Mouse (Mus musculus) MEL (cell line): ENCODE results near the gene Dync1li2.

Experiments
- CTCF ChIP-seq, 3 experiments: IDR thresholded peaks in 2 of 3; conservative IDR thresholded peaks in 1 of 3; 2 replicates each; pipeline ENCODE4 v1.5.1; 2011 to 2012; ENCODE audit warnings: low read length in 3 of 3, low read depth in 2 of 3, mild to moderate bottlenecking in 2 of 3, improper control_type of control experiment in 1 of 3, inconsistent platforms in 1 of 3, mixed read lengths in 1 of 3, moderate library complexity in 1 of 3; ENCODE audit not compliant: control insufficient read depth in 1 of 3, insufficient read depth in 1 of 3, poor library complexity in 1 of 3, severe bottlenecking in 1 of 3
- E2F4 ChIP-seq: IDR thresholded peaks from 2 replicates; pipeline ENCODE4 v1.6.1; 2011; ENCODE audit warnings: low read depth, low read length, improper control_type of control experiment, borderline replicate concordance
- MAX ChIP-seq: IDR thresholded peaks from 2 replicates; pipeline ENCODE4 v1.6.1; 2011; ENCODE audit warnings: low read length, improper control_type of control experiment
- POLR2A ChIP-seq, 2 experiments: IDR thresholded peaks; 2 replicates each; pipeline ENCODE4 v1.6.1; 2011 to 2012; ENCODE audit warnings: low read length in 2 of 2, mild to moderate bottlenecking in 2 of 2, control low read depth in 1 of 2, improper control_type of control experiment in 1 of 2, low read depth in 1 of 2, moderate library complexity in 1 of 2; ENCODE audit not compliant: control insufficient read depth in 1 of 2, insufficient read depth in 1 of 2, poor library complexity in 1 of 2
- RCOR1 ChIP-seq: IDR thresholded peaks from 2 replicates; pipeline ENCODE4 v1.6.1; 2012; ENCODE audit warnings: low read depth, mild to moderate bottlenecking, inconsistent platforms, low read length, improper control_type of control experiment
- USF1 ChIP-seq: IDR thresholded peaks from 2 replicates; pipeline ENCODE4 v1.6.1; 2014; ENCODE audit warnings: low read depth, mild to moderate bottlenecking, inconsistent platforms, low read length, improper control_type of control experiment, moderate library complexity
- ZNF384 ChIP-seq: IDR thresholded peaks from 2 replicates; pipeline ENCODE4 v1.6.1; 2012; ENCODE audit warnings: low read depth, mild to moderate bottlenecking, inconsistent platforms, low read length, improper control_type of control experiment

DNA sequence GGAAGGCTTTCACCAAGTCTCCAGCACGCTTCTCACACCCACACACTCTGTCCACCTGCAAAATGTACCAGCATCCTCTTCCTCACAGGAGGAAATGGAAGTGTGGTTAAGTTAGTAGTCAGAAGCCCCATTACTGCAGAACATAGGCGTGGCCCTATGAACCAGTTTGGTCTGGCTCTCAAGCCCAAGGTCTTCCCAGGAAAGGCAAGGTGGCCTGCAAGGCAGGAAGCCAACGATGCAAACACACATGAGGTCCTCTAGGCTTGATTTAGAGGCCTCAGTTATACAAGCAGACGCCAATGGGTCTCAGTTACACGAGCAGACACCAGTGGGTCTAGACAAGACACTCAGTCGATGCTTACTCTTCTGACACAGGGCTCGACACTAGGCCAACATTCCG is 3.4 kb downstream of the Dync1li2 start:
- TF ChIP-seq CTCF (IDR thresholded peaks at IDR 0.05 in 2 of 3, conservative IDR thresholded peaks at IDR 0.05 in 1 of 3; ENCODE audit: control insufficient read depth in 1 of 3, insufficient read depth in 1 of 3, low read depth in 2 of 3, low read length in 3 of 3, poor library complexity in 1 of 3, severe bottlenecking in 1 of 3) (no peak), E2F4 (no peak), RCOR1 (no peak), USF1 (no peak), ZNF384 (no peak), MAX (no peak), POLR2A (IDR thresholded peaks at IDR 0.05; ENCODE audit: control insufficient read depth in 1 of 2, insufficient read depth in 1 of 2, low read depth in 1 of 2, low read length in 2 of 2, poor library complexity in 1 of 2) (no peak)
